Mouse (Mus musculus) CD4-positive, CD25-positive, alpha-beta regulatory T cell, adult 2 months (primary cell): ENCODE measurements at regions not wholly inside any gene's neighbourhood (a gene's known extent, or its start where the extent isn't known, plus 50 kb on each side); places are given as distances from the start of the nearest gene placed in this dataset.
"Not testable (repeated sequence)": the region's sequence is repeated elsewhere in the genome, so short reads cannot be mapped to it uniquely, and the experiment has no call there.

Source experiments
- DNase-seq: peaks from one replicate; pipeline ENCODE4 v3.0.0-alpha.2; 2012; ENCODE audit warnings: low read depth, low spot score

- no peak for DNase-seq
Observed at GRCm38 (mm10) chr5:117040878-117041277, 75.0 kb downstream of the Suds3 start.

DNA sequence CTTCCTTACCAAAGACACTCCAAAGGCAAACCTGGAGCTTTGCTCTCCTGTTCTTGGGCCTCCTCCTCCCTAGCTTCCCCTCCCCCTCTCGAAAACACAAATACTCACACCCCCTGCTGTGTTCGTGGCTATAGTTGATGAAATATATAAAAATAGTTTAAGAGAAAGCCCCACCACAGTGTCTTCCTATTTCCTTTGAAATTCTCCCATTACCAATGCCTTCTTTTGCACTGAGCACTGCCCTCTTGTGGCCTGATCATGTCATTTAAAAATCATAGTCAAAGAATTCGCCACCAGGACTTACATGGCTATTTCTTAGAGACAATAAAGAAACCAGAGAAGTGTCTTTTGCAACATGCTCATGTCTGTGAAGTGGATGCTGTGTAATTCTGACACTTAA lies 78.7 kb downstream of the Suds3 start:
- DNase-seq = peak; percentile 18

DNA sequence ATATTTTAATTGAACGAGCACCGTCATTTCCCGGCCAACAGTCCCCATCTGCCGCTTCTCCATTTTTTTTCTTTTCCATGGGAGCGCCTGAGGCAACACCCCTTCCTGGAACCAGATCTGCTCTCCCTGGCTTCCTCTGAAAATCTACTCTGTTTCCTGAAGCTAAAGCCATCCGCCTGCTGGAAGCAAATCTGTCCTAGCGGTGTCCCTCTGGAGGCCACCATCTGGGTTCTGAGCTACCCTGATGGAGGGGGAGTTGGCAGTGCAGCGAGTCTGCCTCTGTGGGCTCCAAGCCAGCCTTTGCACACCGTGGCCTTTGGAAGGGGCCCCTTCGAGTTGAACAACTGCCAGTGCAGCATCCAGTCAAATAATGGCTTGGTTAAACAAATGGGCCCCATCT lies 83.8 kb downstream of the Suds3 start:
- no peak for DNase-seq

- no peak for DNase-seq
Observed at GRCm38 (mm10) chr5:117025689-117026383, 90.1 kb downstream of the Suds3 start.

DNA sequence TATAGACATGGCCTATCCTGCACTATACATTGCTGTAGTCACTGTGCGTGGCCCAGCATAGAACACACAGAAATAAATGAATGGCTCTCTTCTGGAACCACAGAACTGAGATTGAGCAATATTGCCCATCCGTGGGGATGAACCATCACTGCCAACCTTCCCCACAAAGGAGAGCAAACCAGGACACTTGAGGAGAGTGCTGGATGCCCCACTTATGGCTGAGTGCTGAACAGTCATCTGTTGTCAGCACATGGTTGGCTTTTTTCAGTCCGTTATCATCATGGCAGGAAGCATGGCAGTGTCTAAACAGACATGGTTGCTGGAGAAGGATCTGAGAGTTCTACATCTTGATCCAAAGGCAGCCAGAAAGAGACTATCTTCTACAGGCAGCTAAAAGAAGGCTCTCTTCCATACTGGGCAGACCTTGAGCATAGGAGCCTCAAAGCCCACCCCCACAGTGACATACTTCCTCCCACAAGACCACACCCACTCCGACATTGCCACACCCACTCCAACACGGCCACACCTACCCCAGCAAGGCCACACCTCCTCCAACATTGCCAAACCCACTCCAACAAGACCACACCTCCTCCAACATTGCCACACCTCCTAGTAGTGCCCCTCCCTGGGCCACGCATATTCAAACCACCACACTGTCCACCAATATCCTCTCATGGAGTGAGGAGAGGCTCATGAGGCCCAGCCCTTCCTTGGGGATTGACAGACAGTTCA lies 97.3 kb downstream of the Suds3 start:
- no peak for DNase-seq

GRCm38 (mm10) chr5:117011128-117011527 lies 104.8 kb downstream of the Suds3 start:
- no peak for DNase-seq

DNA sequence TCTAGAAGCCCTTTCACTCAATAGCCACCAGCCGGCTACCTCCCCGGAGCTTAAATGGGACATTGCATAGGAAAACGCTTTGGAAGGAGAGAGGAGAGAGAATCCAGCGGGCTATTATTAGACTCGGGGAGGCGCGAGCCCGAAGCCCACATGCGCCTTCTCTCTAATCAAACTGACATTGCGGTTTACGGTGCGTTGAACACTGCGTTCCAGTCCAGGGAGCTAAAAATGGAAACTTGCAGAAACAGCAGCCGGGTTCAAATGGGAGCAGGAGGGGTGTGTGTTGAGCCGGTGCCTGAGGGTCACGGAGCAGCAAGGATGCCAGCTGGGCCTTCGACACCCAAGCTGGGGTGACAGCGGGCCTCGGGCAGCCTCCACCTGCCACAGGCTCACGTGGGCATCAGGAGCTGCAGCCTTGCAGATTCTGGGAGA lies 115.1 kb downstream of the Suds3 start:
- DNase-seq = no peak

- no peak for DNase-seq
Observed at GRCm38 (mm10) chr5:116994508-116994907, 121.4 kb downstream of the Suds3 start.

GRCm38 (mm10) chr5:116993674-116994073 lies 122.2 kb downstream of the Suds3 start:
- DNase-seq = no peak

DNA sequence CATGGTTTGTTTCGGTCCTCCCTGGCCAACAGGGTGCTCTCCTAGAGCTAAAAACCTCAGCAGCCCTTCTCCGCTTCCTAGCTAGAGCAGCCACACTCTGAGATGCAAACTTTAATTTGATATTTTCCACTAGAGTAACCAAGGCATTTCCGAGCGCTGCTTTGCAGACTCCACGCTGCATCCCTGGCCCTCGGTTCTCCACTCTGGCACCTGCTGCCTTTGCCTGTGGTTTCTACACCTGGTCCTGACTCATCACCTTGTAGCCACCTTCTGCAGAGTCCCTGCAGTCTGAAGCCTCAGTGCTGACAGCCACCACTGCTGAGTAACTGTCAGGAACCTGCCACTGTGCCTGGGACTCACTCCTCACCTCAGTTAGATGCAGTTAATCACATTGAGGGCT lies 124.5 kb downstream of the Suds3 start:
- DNase-seq = no peak

DNA sequence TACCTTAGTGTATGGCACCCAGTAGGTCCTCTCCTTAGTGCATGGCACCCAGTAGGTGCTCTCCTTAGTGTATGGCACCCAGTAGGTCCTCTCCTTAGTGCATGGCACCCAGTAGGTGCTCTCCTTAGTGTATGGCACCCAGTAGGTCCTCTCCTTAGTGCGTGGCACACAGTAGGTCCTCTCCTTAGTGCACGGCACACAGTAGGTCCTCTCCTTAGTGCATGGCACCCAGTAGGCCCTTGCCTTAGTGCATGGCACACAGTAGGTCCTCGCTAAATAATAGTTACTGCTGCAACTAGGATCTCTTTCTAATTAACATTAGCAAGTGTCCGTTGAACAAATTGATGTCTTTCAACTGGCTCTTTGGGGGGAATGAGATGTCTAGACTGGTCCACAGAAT lies 144.4 kb downstream of the Suds3 start:
- not testable (repeated sequence) for DNase-seq

GRCm38 (mm10) chr5:116964171-116964570 lies 151.7 kb downstream of the Suds3 start:
- no peak for DNase-seq

GRCm38 (mm10) chr5:116963106-116963505 lies 152.8 kb downstream of the Suds3 start:
- no peak for DNase-seq

DNA sequence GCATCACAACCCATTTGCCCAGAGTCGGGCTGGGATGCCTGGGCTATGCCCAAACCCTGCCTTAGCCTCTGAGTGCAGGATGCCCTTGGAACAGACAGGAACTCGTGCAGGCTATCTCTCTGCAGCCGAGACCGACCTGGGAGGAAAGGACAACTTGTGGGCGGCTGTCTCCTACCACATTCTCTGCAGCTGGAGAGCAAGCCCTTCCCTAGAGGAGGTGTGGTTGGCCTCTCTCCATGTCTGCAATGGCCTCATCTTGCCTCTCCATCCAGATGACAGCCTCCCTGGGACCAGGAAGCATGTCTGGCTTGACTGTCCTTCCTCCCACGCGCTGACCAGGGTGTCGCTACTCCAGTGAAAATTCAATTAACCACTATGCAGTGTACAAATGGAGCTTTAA lies 155.9 kb downstream of the Suds3 start:
- no peak for DNase-seq

DNA sequence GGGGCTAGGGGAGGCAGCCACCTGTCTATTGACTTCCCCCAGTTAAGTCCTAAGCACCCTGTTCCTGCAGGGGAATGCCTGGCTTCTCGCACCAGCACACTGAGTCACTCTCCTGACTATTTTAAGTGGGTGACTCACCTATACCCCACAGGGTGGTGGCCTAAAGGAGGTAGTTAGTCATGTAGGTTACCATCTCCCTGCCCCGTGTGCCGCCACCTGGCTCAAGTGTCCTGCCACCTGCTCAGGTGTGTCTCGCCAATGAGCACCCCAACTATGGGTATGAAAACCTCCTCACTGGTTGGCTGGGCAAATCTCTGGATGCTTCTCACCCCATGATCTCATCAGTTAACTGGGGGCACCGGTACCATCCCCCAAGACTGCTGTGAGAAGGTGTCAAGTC lies 157.8 kb downstream of the Suds3 start:
- no peak for DNase-seq

DNA sequence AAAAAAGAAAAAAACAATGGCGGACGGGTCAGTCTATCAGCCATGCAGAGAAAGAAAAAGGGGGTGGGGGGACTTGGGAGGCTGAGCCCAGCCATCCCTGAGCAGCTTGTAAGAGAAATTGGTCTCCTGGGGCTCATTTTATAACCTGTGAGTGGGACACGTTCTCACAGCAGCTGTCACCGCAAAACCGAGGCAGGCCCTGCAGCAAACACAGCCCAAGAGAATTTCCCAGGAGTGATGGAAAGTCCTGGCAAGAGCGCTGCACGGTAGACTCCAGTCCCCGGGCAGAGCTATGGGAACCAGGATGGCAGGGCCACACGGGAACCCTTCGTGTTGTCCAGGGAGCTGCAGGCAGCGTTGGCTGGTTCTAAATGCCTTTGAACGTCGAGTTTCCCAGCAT lies 159.3 kb downstream of the Suds3 start:
- no peak for DNase-seq

GRCm38 (mm10) chr5:116950280-116950881 lies 165.5 kb downstream of the Suds3 start:
- no peak for DNase-seq

GRCm38 (mm10) chr5:116934585-116934984 lies 181.3 kb downstream of the Suds3 start:
- no peak for DNase-seq

DNA sequence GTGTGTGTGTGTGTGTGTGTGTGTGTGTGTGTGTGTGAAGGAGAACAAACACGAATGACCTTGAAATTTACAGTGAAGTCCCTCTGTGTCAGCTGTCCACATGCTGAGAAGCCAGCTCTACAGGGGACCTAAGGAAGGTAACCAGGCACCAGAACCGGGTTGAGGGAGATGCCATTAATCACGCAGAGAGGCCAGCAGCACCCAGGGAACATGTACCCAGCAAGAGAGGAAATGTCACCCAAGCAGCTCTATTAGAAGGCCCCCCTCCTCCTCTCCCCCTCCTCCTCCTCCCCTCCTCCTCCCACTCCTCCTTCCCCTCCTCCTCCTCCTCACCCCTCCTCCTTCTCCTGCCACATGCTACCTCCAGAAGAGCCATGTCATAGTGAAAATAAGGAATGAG lies 181.8 kb downstream of the Suds3 start:
- no peak for DNase-seq

- no peak for DNase-seq
Observed at GRCm38 (mm10) chr5:116933105-116933504, 182.8 kb downstream of the Suds3 start.

DNA sequence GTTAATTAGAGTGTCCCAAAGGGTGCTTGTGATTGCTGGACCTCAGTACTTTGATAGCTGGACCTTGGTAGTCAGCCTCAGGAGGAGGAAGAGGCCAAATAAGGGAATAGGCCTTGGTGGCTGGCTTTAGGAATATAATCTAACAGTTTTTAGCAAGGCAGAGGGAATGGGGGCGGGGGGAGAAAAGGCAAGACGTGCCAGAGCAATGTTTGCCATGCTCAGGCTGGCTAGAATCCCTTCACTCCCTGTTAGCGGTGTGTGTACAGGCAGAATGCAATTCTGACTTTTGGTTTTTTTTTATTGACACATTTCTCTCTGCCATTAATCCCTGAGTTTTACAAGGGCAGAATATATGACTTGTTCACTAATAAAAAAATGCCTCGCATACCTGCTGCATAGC lies 192.2 kb downstream of the Suds3 start:
- no peak for DNase-seq

DNA sequence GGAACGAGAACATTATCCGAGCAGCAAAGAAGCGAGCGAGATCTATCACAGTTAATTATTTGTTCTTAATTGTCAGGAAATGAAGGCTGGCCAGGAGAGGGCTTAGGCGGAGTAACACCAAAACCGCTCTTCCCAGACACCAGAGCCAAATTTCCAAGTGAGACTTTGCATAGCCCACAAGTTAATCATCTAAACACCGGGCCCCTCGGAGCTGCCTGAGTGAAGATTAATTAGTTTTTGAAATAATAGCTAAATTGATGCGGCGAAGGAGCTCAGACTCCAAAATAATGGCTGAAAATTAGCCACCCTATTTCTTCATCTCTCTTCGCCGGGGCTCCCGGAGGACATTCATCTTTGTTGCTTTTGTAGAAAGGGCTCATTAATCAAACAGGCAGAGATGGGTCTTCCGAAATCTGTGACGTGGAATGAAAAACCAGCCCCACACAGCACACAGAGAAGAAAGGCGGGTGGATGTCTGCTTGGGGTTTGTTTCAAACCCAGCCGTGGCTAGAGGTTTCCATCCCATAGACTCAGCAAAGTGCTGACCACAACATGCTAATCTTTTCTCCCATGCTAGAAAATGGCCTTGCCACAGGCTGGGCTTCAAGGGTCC lies 193.7 kb downstream of the Suds3 start:
- no peak for DNase-seq
